Mouse (Mus musculus) myocyte (in vitro differentiated cells): ENCODE data around the gene Arhgef16.

Source experiments
- CEBPB ChIP-seq: IDR thresholded peaks from 2 replicates; pipeline ENCODE4 v1.6.1; 2011; ENCODE audit warnings: mild to moderate bottlenecking, moderate library complexity; ENCODE audit not compliant: poor library complexity, insufficient read depth, severe bottlenecking
- MAX ChIP-seq: IDR thresholded peaks from one replicate; pipeline ENCODE4 v1.6.1; 2011; ENCODE audit warnings: low read depth, mild to moderate bottlenecking, control low read depth
- MYOD1 ChIP-seq, 3 experiments: IDR thresholded peaks; one replicate each; pipeline ENCODE4 v1.6.1; 2011; ENCODE audit warnings: control low read depth in 2 of 3, low read depth in 2 of 3, mild to moderate bottlenecking in 2 of 3, moderate library complexity in 1 of 3; ENCODE audit not compliant: insufficient read length in 2 of 3, control insufficient read depth in 1 of 3
- MYOG ChIP-seq, 3 experiments: IDR thresholded peaks; one replicate each; pipeline ENCODE4 v1.6.1; 2011; ENCODE audit warnings: control low read depth in 2 of 3, low read depth in 2 of 3, mild to moderate bottlenecking in 2 of 3; ENCODE audit not compliant: insufficient read length in 2 of 3, control insufficient read depth in 1 of 3, insufficient read depth in 1 of 3
- POLR2A ChIP-seq: IDR thresholded peaks from one replicate; pipeline ENCODE4 v1.6.1; 2011; ENCODE audit warnings: low read depth, mild to moderate bottlenecking, control low read depth, moderate library complexity; ENCODE audit not compliant: insufficient read length
- POLR2AphosphoS2 ChIP-seq: IDR thresholded peaks from one replicate; pipeline ENCODE4 v1.6.1; 2011; ENCODE audit warnings: low read depth, control low read depth; ENCODE audit not compliant: insufficient read length
- REST ChIP-seq: IDR thresholded peaks from one replicate; pipeline ENCODE4 v1.6.1; 2011; ENCODE audit warnings: mild to moderate bottlenecking, control low read depth, moderate library complexity; ENCODE audit not compliant: insufficient read depth, insufficient read length
- SRF ChIP-seq: IDR thresholded peaks from one replicate; pipeline ENCODE4 v1.6.1; 2011; ENCODE audit warnings: low read depth; ENCODE audit not compliant: control insufficient read depth, insufficient read length

DNA sequence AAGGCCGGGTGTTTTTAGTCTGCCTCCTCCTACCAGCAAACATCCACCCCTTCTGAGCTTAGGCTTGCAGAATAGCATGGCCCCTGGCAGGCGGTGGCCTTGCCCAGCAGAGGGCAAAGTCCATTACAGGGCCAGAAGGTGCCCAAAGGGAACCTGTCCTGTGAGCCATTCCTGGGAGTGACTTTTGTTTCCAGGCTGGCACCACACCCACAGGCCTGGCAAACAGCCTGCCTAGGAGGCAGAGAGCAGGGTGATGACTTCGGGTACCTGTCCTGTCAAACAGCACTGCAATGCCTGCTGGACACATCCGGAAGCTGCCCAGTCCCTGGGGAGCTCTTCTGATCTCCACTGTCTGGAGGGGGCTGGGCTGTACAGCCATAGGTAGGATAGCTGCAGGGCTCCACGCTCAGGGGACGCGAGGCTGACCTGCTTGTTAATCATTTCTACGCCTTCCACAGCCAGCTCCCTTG, 7.2 kb downstream of the Arhgef16 start:
- TF ChIP-seq MAX (no peak), POLR2A (no peak), CEBPB (no peak), SRF (no peak), MYOD1 (IDR thresholded peaks at IDR 0.05; ENCODE audit: control insufficient read depth in 1 of 3, insufficient read length in 2 of 3, low read depth in 2 of 3) (no peak), MYOG (IDR thresholded peaks at IDR 0.05; ENCODE audit: control insufficient read depth in 1 of 3, insufficient read depth in 1 of 3, insufficient read length in 2 of 3, low read depth in 2 of 3) (no peak), REST (no peak), POLR2AphosphoS2 (no peak)
